Mouse (Mus musculus): ENCODE results near the gene Slc1a7. TPM values are rescaled to one million over a fixed set of nuclear protein-coding genes. Genes with fewer than 3 reads are reported as not detected.

Slc1a7 gene
- polyA plus RNA-seq, 1 experiment from 2014 or later = not detected

DNA sequence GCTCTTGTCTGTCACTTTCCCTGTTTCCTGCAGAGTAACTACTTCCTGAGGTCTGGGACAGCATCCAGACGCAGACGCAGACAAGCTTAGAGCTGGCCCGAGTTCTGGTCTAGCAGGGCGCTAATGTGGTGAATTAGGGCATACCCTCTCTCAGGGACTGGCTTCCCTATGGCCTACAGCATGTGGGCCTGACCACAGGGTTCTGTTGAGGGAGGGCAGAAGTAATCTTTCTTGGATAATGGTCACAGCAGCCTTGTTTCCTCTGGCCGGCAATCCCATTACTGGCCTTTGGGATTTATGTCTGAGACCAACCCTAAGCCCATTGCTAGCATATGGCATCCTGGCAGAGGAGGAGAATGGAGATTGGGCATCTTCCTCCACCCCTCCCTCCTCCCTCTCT lies 22.7 kb downstream of the Slc1a7 start:
- DNase-seq (ENCODE audit: low spot score) = no peak
- 63% methylated on average over 5 of the region's 5 CpGs for WGBS

DNA sequence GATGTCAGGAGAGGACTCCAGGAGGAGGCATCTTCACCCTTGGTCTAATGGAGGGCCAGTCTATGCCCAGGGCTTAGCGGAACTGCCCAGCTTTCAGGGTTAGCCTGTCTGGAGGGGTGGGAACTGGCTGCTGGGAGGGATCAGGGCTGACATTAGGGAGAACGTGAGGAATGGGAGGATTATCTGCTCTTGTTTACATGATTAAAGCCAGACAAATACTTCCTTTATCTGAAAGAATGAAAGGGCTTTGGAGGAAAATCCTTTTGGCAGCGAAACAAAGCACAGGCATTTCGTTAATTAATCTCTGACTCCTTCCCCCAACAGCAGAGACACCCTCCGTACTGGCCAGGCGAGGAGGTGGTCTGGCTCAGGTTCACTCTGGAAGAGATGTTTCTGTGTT lies 23.7 kb downstream of the Slc1a7 start:
- Histone ChIP-seq H3K9me3 (ENCODE audit: control insufficient read depth, low read length) (no peaks in the 10 kb centered on the region), H3K36me3 (ENCODE audit: control insufficient read depth, insufficient read depth, low read length) (no peaks in the 10 kb centered on the region), H3K4me3 (ENCODE audit: low read depth, low read length) (no peak overlapping the region), H3K27ac (ENCODE audit: low read depth, low read length) (no peak overlapping the region), H3K4me2 (ENCODE audit: low read depth, low read length, severe bottlenecking) (no peak overlapping the region), H3K9ac (ENCODE audit: low read length) (no peak overlapping the region), H3K27me3 (ENCODE audit: control insufficient read depth, insufficient read depth, low read length) (no peaks in the 10 kb centered on the region), H3K4me1 (replicated peaks; ENCODE audit: control insufficient read depth, insufficient read depth, low read length) (no peaks in the 10 kb centered on the region; the same call in 1 of the 2 replicates)
- 7% methylated on average over 6 of the region's 6 CpGs for WGBS
- no peak for ATAC-seq (replicated peaks; ENCODE audit: low FRiP score)
- no peak for DNase-seq (ENCODE audit: low spot score)

More for the DNA sequence above, 22.7 kb downstream of the Slc1a7 start:
- Histone ChIP-seq H3K27me3 (ENCODE audit: control insufficient read depth, insufficient read depth, low read length) (no peaks in the 10 kb centered on the region), H3K27ac (ENCODE audit: low read depth, low read length) (no peak overlapping the region), H3K4me3 (ENCODE audit: low read depth, low read length) (no peak overlapping the region), H3K4me2 (ENCODE audit: low read depth, low read length, severe bottlenecking) (no peak overlapping the region), H3K4me1 (replicated peaks; ENCODE audit: control insufficient read depth, insufficient read depth, low read length) (no peaks in the 10 kb centered on the region; the same call in 1 of the 2 replicates), H3K9me3 (ENCODE audit: control insufficient read depth, low read length) (no peaks in the 10 kb centered on the region), H3K36me3 (ENCODE audit: control insufficient read depth, insufficient read depth, low read length) (no peaks in the 10 kb centered on the region), H3K9ac (ENCODE audit: low read length) (no peak overlapping the region)
- no peak for ATAC-seq (replicated peaks; ENCODE audit: low FRiP score)

DNA sequence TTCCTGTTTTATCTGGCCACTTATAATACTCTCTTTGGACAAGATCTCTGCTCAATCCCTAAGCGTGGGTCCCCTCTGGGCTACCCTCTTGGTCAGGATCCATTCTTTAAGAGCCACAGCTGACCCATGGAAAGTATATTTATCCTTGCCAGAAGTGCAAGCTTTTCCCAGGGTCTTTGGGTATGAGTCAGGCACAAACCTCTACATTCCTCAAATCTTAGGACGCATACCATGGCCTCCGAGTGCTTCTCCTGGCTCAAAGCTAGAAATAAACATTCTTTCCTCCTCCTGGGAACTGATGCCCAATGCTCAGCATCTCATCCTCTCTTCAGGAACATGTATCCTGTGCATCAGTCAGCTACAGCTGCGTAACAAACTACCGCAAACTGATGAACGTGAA lies 26.9 kb downstream of the Slc1a7 start:
- Histone ChIP-seq H3K9ac (ENCODE audit: low read length) (no peak overlapping the region), H3K27me3 (ENCODE audit: control insufficient read depth, insufficient read depth, low read length) (no peaks in the 10 kb centered on the region), H3K4me3 (ENCODE audit: low read depth, low read length) (no peak overlapping the region), H3K9me3 (ENCODE audit: control insufficient read depth, low read length) (no peaks in the 10 kb centered on the region), H3K36me3 (ENCODE audit: control insufficient read depth, insufficient read depth, low read length) (no peaks in the 10 kb centered on the region), H3K4me2 (ENCODE audit: low read depth, low read length, severe bottlenecking) (no peak overlapping the region), H3K27ac (ENCODE audit: low read depth, low read length) (no peak overlapping the region), H3K4me1 (replicated peaks; ENCODE audit: control insufficient read depth, insufficient read depth, low read length) (no peaks in the 10 kb centered on the region; the same call in 1 of the 2 replicates)
- WGBS = 91% methylated on average over 6 of the region's 6 CpGs
- no peak for DNase-seq (ENCODE audit: low spot score)
- no peak for ATAC-seq (replicated peaks; ENCODE audit: low FRiP score)

- Histone ChIP-seq H3K4me3 (ENCODE audit: low read depth, low read length) (no peak overlapping the region), H3K4me2 (ENCODE audit: low read depth, low read length, severe bottlenecking) (no peak overlapping the region), H3K9ac (ENCODE audit: low read length) (no peak overlapping the region), H3K27ac (ENCODE audit: low read depth, low read length) (no peak overlapping the region), H3K9me3 (ENCODE audit: control insufficient read depth, low read length) (no peaks in the 10 kb centered on the region), H3K27me3 (ENCODE audit: control insufficient read depth, insufficient read depth, low read length) (no peaks in the 10 kb centered on the region), H3K4me1 (replicated peaks; ENCODE audit: control insufficient read depth, insufficient read depth, low read length) (no peaks in the 10 kb centered on the region; the same call in 1 of the 2 replicates), H3K36me3 (ENCODE audit: control insufficient read depth, insufficient read depth, low read length) (no peaks in the 10 kb centered on the region)
- DNase-seq (ENCODE audit: low spot score) = no peak
- WGBS = 86% methylated on average over 6 of the region's 6 CpGs
- ATAC-seq (replicated peaks; ENCODE audit: low FRiP score) = no peak
Measured at GRCm38 (mm10) chr4:107995727-107996126, 27.6 kb downstream of the Slc1a7 start.

GRCm38 (mm10) chr4:107996418-107996986 lies 28.4 kb downstream of the Slc1a7 start:
- no peaks in the 10 kb centered on the region for H3K36me3 ChIP-seq (ENCODE audit: control insufficient read depth, insufficient read depth, low read length)
- H3K4me2 ChIP-seq (ENCODE audit: low read depth, low read length, severe bottlenecking) = no peak overlapping the region
- DNase-seq (ENCODE audit: low spot score) (no peak), ATAC-seq (replicated peaks; ENCODE audit: low FRiP score) (no peak)
- no peaks in the 10 kb centered on the region for H3K27me3 ChIP-seq (ENCODE audit: control insufficient read depth, insufficient read depth, low read length)
- no peak overlapping the region for H3K9ac ChIP-seq (ENCODE audit: low read length)
- no peak overlapping the region for H3K27ac ChIP-seq (ENCODE audit: low read depth, low read length)
- no peak overlapping the region for H3K4me3 ChIP-seq (ENCODE audit: low read depth, low read length)
- 90% methylated on average over 9 of the region's 9 CpGs for WGBS
- no peaks in the 10 kb centered on the region; the same call in 1 of the 2 replicates for H3K4me1 ChIP-seq (replicated peaks; ENCODE audit: control insufficient read depth, insufficient read depth, low read length)
- no peaks in the 10 kb centered on the region for H3K9me3 ChIP-seq (ENCODE audit: control insufficient read depth, low read length)

DNA sequence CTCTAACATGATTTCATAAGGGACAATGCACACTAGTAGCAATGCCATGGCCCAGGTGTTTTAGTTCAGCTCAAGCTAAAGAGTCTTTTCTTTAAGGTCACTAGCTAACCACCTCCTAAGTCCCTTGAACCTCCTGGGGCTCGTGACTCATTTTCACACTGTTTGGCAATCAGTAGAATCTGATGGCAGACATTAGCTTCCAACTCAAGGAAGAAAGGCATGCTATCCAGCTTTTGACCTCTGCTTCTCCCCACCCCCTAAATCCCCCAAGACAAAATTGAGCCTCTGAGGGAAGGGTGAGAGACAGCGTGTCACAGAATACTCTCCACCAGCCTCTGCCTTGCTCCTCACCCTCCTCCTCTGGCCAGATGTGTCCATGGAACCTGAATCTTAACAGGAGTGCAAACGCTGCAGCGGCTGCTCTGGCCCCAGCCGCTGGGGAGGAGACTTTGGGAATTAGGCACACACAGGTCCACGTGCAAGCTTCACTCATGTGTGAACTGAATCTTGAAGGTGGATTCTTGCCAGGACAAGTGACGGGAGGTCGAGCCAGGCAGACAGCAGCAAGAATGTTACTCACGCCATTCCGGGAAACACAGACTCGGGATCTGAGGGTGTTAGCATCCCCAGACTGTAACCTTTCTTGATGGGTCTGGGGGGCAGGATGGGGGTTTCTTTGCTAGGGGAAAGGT lies 30.7 kb downstream of the Slc1a7 start:
- Histone ChIP-seq H3K27me3 (ENCODE audit: control insufficient read depth, insufficient read depth, low read length) (no peaks in the 10 kb centered on the region), H3K9me3 (ENCODE audit: control insufficient read depth, low read length) (no peaks in the 10 kb centered on the region), H3K9ac (ENCODE audit: low read length) (no peak overlapping the region), H3K4me2 (ENCODE audit: low read depth, low read length, severe bottlenecking) (no peak overlapping the region), H3K4me1 (replicated peaks; ENCODE audit: control insufficient read depth, insufficient read depth, low read length) (no peaks in the 10 kb centered on the region), H3K36me3 (ENCODE audit: control insufficient read depth, insufficient read depth, low read length) (no peaks in the 10 kb centered on the region), H3K4me3 (ENCODE audit: low read depth, low read length) (no peak overlapping the region), H3K27ac (ENCODE audit: low read depth, low read length) (no peak overlapping the region)
- DNase-seq (ENCODE audit: low spot score) = no peak
- WGBS = 34% methylated on average over 11 of the region's 11 CpGs
- no peak for ATAC-seq (replicated peaks; ENCODE audit: low FRiP score)

DNA sequence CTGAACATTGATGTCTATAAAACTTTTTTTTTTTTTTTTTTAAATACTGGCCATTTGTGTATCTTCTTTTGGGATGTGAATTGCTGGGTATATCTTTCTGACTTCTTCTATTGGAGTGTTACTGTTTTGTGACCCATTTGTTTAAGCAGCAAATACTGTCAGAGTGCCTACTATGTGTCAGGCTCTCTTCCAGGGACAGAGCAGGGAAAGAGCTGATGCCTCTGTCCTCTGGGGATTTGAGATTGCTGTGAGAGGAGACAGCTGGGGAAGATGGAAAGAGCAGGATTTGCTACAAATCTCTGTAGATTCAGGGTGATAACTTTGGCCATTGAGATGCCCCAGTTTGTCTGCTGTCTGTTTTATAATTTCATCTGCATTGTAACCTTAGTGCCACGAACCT lies 31.2 kb downstream of the Slc1a7 start:
- no peak overlapping the region for H3K9ac ChIP-seq (ENCODE audit: low read length)
- ATAC-seq (replicated peaks; ENCODE audit: low FRiP score) (no peak), DNase-seq (ENCODE audit: low spot score) (no peak)
- no peaks in the 10 kb centered on the region for H3K36me3 ChIP-seq (ENCODE audit: control insufficient read depth, insufficient read depth, low read length)
- no peaks in the 10 kb centered on the region for H3K9me3 ChIP-seq (ENCODE audit: control insufficient read depth, low read length)
- WGBS = 79% methylated on average over 1 of the region's 1 CpGs
- no peak overlapping the region for H3K4me3 ChIP-seq (ENCODE audit: low read depth, low read length)
- H3K27me3 ChIP-seq (ENCODE audit: control insufficient read depth, insufficient read depth, low read length) = no peaks in the 10 kb centered on the region
- no peak overlapping the region for H3K27ac ChIP-seq (ENCODE audit: low read depth, low read length)
- no peak overlapping the region for H3K4me2 ChIP-seq (ENCODE audit: low read depth, low read length, severe bottlenecking)
- no peaks in the 10 kb centered on the region for H3K4me1 ChIP-seq (replicated peaks; ENCODE audit: control insufficient read depth, insufficient read depth, low read length)

GRCm38 (mm10) chr4:108005328-108005727 lies 37.2 kb downstream of the Slc1a7 start:
- Histone ChIP-seq H3K27ac (ENCODE audit: low read depth, low read length) (no peak overlapping the region), H3K4me1 (replicated peaks; ENCODE audit: control insufficient read depth, insufficient read depth, low read length) (no peaks in the 10 kb centered on the region), H3K9ac (ENCODE audit: low read length) (no peak overlapping the region), H3K9me3 (ENCODE audit: control insufficient read depth, low read length) (no peaks in the 10 kb centered on the region), H3K27me3 (ENCODE audit: control insufficient read depth, insufficient read depth, low read length) (no peaks in the 10 kb centered on the region), H3K36me3 (ENCODE audit: control insufficient read depth, insufficient read depth, low read length) (no peaks in the 10 kb centered on the region), H3K4me2 (ENCODE audit: low read depth, low read length, severe bottlenecking) (no peak overlapping the region), H3K4me3 (ENCODE audit: low read depth, low read length) (no peak overlapping the region)
- DNase-seq (ENCODE audit: low spot score) (no peak), ATAC-seq (replicated peaks; ENCODE audit: low FRiP score) (no peak)
- WGBS = 75% methylated on average over 7 of the region's 7 CpGs
